Mouse (Mus musculus) neural tube, embryonic 15.5 days (tissue): Measurements from ENCODE around the gene Kdm2a. TPM values are rescaled to one million over a fixed set of nuclear protein-coding genes. Genes with fewer than 3 reads are reported as not detected.
"Not testable (repeated sequence)": the region's sequence is repeated elsewhere in the genome, so short reads cannot be mapped to it uniquely, and the experiment has no call there.

Experiments used
- ATAC-seq: fragments of 200-750 bp; cut with Nextera tagmentation; 2 replicates; pipeline ENCODE4 v1.8.0; 2017; ENCODE audit warnings: mild to moderate bottlenecking, moderate TSS enrichment, moderate library complexity; ENCODE audit not compliant: low FRiP score
- H3K27ac ChIP-seq: fragments of 300-500 bp; sonication (generic); replicated peaks from 2 replicates; pipeline ENCODE4 v1.5.1; 2015; ENCODE audit warnings: mild to moderate bottlenecking, inconsistent platforms
- H3K27me3 ChIP-seq: fragments of 300-500 bp; sonication (generic); replicated peaks from 2 replicates; pipeline ENCODE4 v1.6.1; 2015; ENCODE audit warnings: inconsistent platforms
- H3K36me3 ChIP-seq: fragments of 300-500 bp; sonication (generic); 2 replicates; pipeline ENCODE4 v1.6.1; 2015; ENCODE audit warnings: inconsistent platforms
- H3K4me1 ChIP-seq: fragments of 300-500 bp; sonication (generic); 2 replicates; pipeline ENCODE4 v1.6.1; 2015; ENCODE audit warnings: inconsistent platforms
- H3K4me2 ChIP-seq: fragments of 300-500 bp; sonication (generic); 2 replicates; pipeline ENCODE4 v1.6.1; 2015; ENCODE audit warnings: inconsistent platforms, mild to moderate bottlenecking, moderate library complexity
- H3K4me3 ChIP-seq: fragments of 300-500 bp; sonication (generic); replicated peaks from 2 replicates; pipeline ENCODE4 v1.5.1; 2015; ENCODE audit warnings: mild to moderate bottlenecking, inconsistent platforms
- H3K9ac ChIP-seq: fragments of 300-500 bp; sonication (generic); replicated peaks from 2 replicates; pipeline ENCODE4 v1.6.1; 2015; ENCODE audit warnings: mild to moderate bottlenecking, inconsistent platforms
- H3K9me3 ChIP-seq: fragments of 300-500 bp; sonication (generic); replicated peaks from 2 replicates; pipeline ENCODE4 v1.6.1; 2016; ENCODE audit warnings: inconsistent platforms
- WGBS: fragments of 180-500 bp; shearing (Covaris S2); methylation state at CpG from one replicate; pipeline ENCODE4 v1.1.7; 2015; ENCODE audit warnings: mixed read lengths; 5-methylcytosine and 5-hydroxymethylcytosine counted together
- polyA plus RNA-seq: library from polyadenylated mRNA; unstranded; fragments of >200 nt; fragmentation: Nextera tagmentation; extraction: Ambion mirVana; gene quantifications from 2 replicates; pipeline ENCODE4 v1.2.1, GENCODE M21; 2015

The Kdm2a gene
- polyA plus RNA-seq, 1 experiment from 2014 or later = 28.4 TPM

- Histone ChIP-seq H3K4me3 (no peak overlapping the region), H3K9ac (no peak overlapping the region), H3K27ac (no peak overlapping the region), H3K4me1 (no peaks in the 10 kb centered on the region), H3K27me3 (no peaks in the 10 kb centered on the region), H3K9me3 (no peaks in the 10 kb centered on the region), H3K36me3 (no peaks in the 10 kb centered on the region), H3K4me2 (no peak overlapping the region)
- 96% methylated on average over 2 of the region's 2 CpGs for WGBS
- no peak for ATAC-seq
Measured at GRCm38 (mm10) chr19:4404840-4405239, 6.8 kb upstream of the Kdm2a start.

GRCm38 (mm10) chr19:4398959-4399358, 874 bp upstream of the Kdm2a start:
- 75% methylated on average over 4 of the region's 4 CpGs for WGBS
- ATAC-seq = no peak
- Histone ChIP-seq H3K9ac (no peak overlapping the region), H3K27ac (0 out of 2 replicates have a peak overlapping the region, but pooled peaks have one; percentile 88), H3K27me3 (no peaks in the 10 kb centered on the region), H3K4me1 (peaks cover 18% of the 10 kb centered on the region), H3K9me3 (no peaks in the 10 kb centered on the region), H3K4me2 (peak overlapping the region; percentile 80), H3K4me3 (no peak overlapping the region), H3K36me3 (no peaks in the 10 kb centered on the region)

GRCm38 (mm10) chr19:4398630-4398948, 504 bp upstream of the Kdm2a start:
- Histone ChIP-seq H3K27ac (peak overlapping the region; percentile 88), H3K27me3 (no peaks in the 10 kb centered on the region), H3K9me3 (no peaks in the 10 kb centered on the region), H3K9ac (peak overlapping the region; percentile 74), H3K4me2 (peak overlapping the region; percentile 80), H3K4me1 (peaks cover 21% of the 10 kb centered on the region), H3K36me3 (no peaks in the 10 kb centered on the region), H3K4me3 (peak overlapping the region; percentile 76)
- ATAC-seq = no peak
- 28% methylated on average over 8 of the region's 8 CpGs for WGBS

GRCm38 (mm10) chr19:4396998-4397797, 887 bp downstream of the Kdm2a start:
- no peaks in the 10 kb centered on the region for H3K27me3 ChIP-seq
- no peaks in the 10 kb centered on the region for H3K9me3 ChIP-seq
- ATAC-seq = peak; percentile 93
- WGBS = under 1% methylated on average over 70 of the region's 90 CpGs
- peak overlapping the region; percentile 94 for H3K27ac ChIP-seq
- H3K4me2 ChIP-seq = peak overlapping the region; percentile 86
- H3K4me1 ChIP-seq = peaks cover 32% of the 10 kb centered on the region
- H3K36me3 ChIP-seq = no peaks in the 10 kb centered on the region
- H3K9ac ChIP-seq = peak overlapping the region; percentile 91
- peak overlapping the region; percentile 76 for H3K4me3 ChIP-seq

- H3K4me3 ChIP-seq = peak overlapping the region; percentile 76
- ATAC-seq = peak; percentile 45
- H3K4me1 ChIP-seq = peaks cover 39% of the 10 kb centered on the region
- no peaks in the 10 kb centered on the region for H3K36me3 ChIP-seq
- no peaks in the 10 kb centered on the region for H3K27me3 ChIP-seq
- peak overlapping the region; percentile 91 for H3K9ac ChIP-seq
- peak overlapping the region; percentile 86 for H3K4me2 ChIP-seq
- no peaks in the 10 kb centered on the region for H3K9me3 ChIP-seq
- H3K27ac ChIP-seq = peak overlapping the region; percentile 94
- under 1% methylated on average over 61 of the region's 80 CpGs for WGBS
Measured at GRCm38 (mm10) chr19:4396081-4396997, 1.7 kb downstream of the Kdm2a start.

- Histone ChIP-seq H3K4me1 (peaks cover 9% of the 10 kb centered on the region), H3K36me3 (no peaks in the 10 kb centered on the region; the same call in 1 of the 2 replicates), H3K9ac (no peak overlapping the region), H3K4me3 (no peak overlapping the region), H3K27ac (no peak overlapping the region), H3K27me3 (no peaks in the 10 kb centered on the region), H3K9me3 (no peaks in the 10 kb centered on the region), H3K4me2 (no peak overlapping the region)
- ATAC-seq = no peak
Measured at GRCm38 (mm10) chr19:4387276-4387675, 10.8 kb downstream of the Kdm2a start.

- no peaks in the 10 kb centered on the region; the same call in 1 of the 2 replicates for H3K36me3 ChIP-seq
- no peak overlapping the region for H3K4me2 ChIP-seq
- H3K4me1 ChIP-seq = no peaks in the 10 kb centered on the region
- H3K27ac ChIP-seq = no peak overlapping the region
- 90% methylated on average over 4 of the region's 4 CpGs for WGBS
- no peaks in the 10 kb centered on the region for H3K9me3 ChIP-seq
- H3K27me3 ChIP-seq = no peaks in the 10 kb centered on the region
- no peak overlapping the region for H3K4me3 ChIP-seq
- H3K9ac ChIP-seq = no peak overlapping the region
- no peak for ATAC-seq
Measured at GRCm38 (mm10) chr19:4385026-4385425, 13.1 kb downstream of the Kdm2a start.

- Histone ChIP-seq H3K27ac (no peak overlapping the region), H3K4me3 (no peak overlapping the region), H3K9ac (no peak overlapping the region), H3K4me2 (no peak overlapping the region), H3K27me3 (no peaks in the 10 kb centered on the region), H3K36me3 (no peaks in the 10 kb centered on the region; the same call in 1 of the 2 replicates), H3K4me1 (no peaks in the 10 kb centered on the region), H3K9me3 (no peaks in the 10 kb centered on the region)
- WGBS = 60% methylated on average over 1 of the region's 1 CpGs
- ATAC-seq = no peak
Measured at GRCm38 (mm10) chr19:4384322-4384721, 13.8 kb downstream of the Kdm2a start.

- H3K4me3 ChIP-seq = no peak overlapping the region
- ATAC-seq = no peak
- no peaks in the 10 kb centered on the region for H3K27me3 ChIP-seq
- no peak overlapping the region for H3K9ac ChIP-seq
- no peaks in the 10 kb centered on the region for H3K4me1 ChIP-seq
- no peak overlapping the region for H3K27ac ChIP-seq
- no peak overlapping the region for H3K4me2 ChIP-seq
- H3K9me3 ChIP-seq = no peaks in the 10 kb centered on the region
- peaks cover 2% of the 10 kb centered on the region; the same call in 1 of the 2 replicates for H3K36me3 ChIP-seq
Measured at GRCm38 (mm10) chr19:4383306-4383705, 14.8 kb downstream of the Kdm2a start.

- not testable (repeated sequence) for H3K4me3 ChIP-seq, H3K27ac ChIP-seq, H3K4me1 ChIP-seq, H3K4me2 ChIP-seq, H3K36me3 ChIP-seq, H3K9ac ChIP-seq, H3K27me3 ChIP-seq, ATAC-seq, H3K9me3 ChIP-seq
- 84% methylated on average over 1 of the region's 1 CpGs for WGBS
Measured at GRCm38 (mm10) chr19:4382303-4382702, 15.8 kb downstream of the Kdm2a start.

- Histone ChIP-seq H3K9me3 (no peaks in the 10 kb centered on the region), H3K36me3 (no peaks in the 10 kb centered on the region), H3K27me3 (no peaks in the 10 kb centered on the region), H3K9ac (no peak overlapping the region), H3K4me3 (no peak overlapping the region), H3K4me1 (no peaks in the 10 kb centered on the region), H3K27ac (no peak overlapping the region), H3K4me2 (no peak overlapping the region)
- WGBS = 89% methylated on average over 2 of the region's 2 CpGs
- no peak for ATAC-seq
Measured at GRCm38 (mm10) chr19:4370656-4371055, 27.4 kb downstream of the Kdm2a start.

GRCm38 (mm10) chr19:4370254-4370653, 27.8 kb downstream of the Kdm2a start:
- Histone ChIP-seq H3K27me3 (no peaks in the 10 kb centered on the region), H3K9me3 (no peaks in the 10 kb centered on the region), H3K4me2 (no peak overlapping the region), H3K36me3 (no peaks in the 10 kb centered on the region), H3K4me3 (no peak overlapping the region), H3K9ac (no peak overlapping the region), H3K27ac (no peak overlapping the region), H3K4me1 (no peaks in the 10 kb centered on the region)
- WGBS = 96% methylated on average over 1 of the region's 1 CpGs
- ATAC-seq = no peak
